Mouse (Mus musculus) heart, adult 2 months (tissue): ENCODE measurements around the gene Cdk17. TPM values are rescaled to one million over a fixed set of nuclear protein-coding genes. Genes with fewer than 3 reads are reported as not detected.

Source experiments
- DNase-seq, 2 experiments: peaks; one replicate each; pipeline ENCODE4 v3.0.0; 2021
- H3K27ac ChIP-seq: fragments of 200-600 bp; 2 replicates; pipeline ENCODE4 v1.8.1; 2022
- H3K27me3 ChIP-seq: fragments of 200-500 bp; 2 replicates; pipeline ENCODE4 v1.6.1; 2012; ENCODE audit warnings: mild to moderate bottlenecking, low read length, inconsistent platforms, mixed read lengths; ENCODE audit not compliant: control insufficient read depth, insufficient read depth
- H3K36me3 ChIP-seq: fragments of 200-500 bp; 2 replicates; pipeline ENCODE4 v1.6.1; 2012; ENCODE audit warnings: low read length, inconsistent platforms; ENCODE audit not compliant: control insufficient read depth, insufficient read depth
- H3K4me1 ChIP-seq: fragments of 200-500 bp; 2 replicates; pipeline ENCODE4 v1.6.1; 2011; ENCODE audit warnings: low read length; ENCODE audit not compliant: control insufficient read depth, insufficient read depth
- H3K4me3 ChIP-seq: fragments of 200-600 bp; 2 replicates; pipeline ENCODE4 v1.8.1; 2022
- H3K79me2 ChIP-seq: fragments of 200-500 bp; replicated peaks from 2 replicates; pipeline ENCODE4 v1.6.1; 2012; ENCODE audit warnings: mild to moderate bottlenecking, inconsistent platforms, low read length, moderate library complexity, mixed read lengths; ENCODE audit not compliant: control insufficient read depth, insufficient read depth
- H3K9ac ChIP-seq: fragments of 200-500 bp; 2 replicates; pipeline ENCODE4 v1.6.1; 2012; ENCODE audit warnings: low read depth, mild to moderate bottlenecking, control low read depth, inconsistent platforms, low read length, mixed read lengths
- CTCF ChIP-seq: fragments of 200-600 bp; IDR thresholded peaks from 2 replicates; pipeline ENCODE4 v1.8.1; 2022; ENCODE audit warnings: antibody characterized with exemption, mild to moderate bottlenecking, moderate library complexity
- EP300 ChIP-seq: fragments of 200-500 bp; IDR thresholded peaks from 2 replicates; pipeline ENCODE4 v1.6.1; 2011; ENCODE audit warnings: low read depth, low read length, control low read depth; ENCODE audit not compliant: insufficient read depth
- POLR2A ChIP-seq: fragments of 200-500 bp; IDR thresholded peaks from 2 replicates; pipeline ENCODE4 v1.6.1; 2011; ENCODE audit warnings: mild to moderate bottlenecking, low read depth, low read length, control low read depth; ENCODE audit not compliant: insufficient read depth
- WGBS: fragments of 180-500 bp; shearing (Covaris S2); methylation state at CpG from one replicate; pipeline ENCODE4 v1.1.7; 2018; 5-methylcytosine and 5-hydroxymethylcytosine counted together
- intact Hi-C: fragments of 180-260 bp; cut with DNase I; formaldehyde crosslinking; loops from one replicate; pipeline ENCODE4 v1.15.1; 2025
- polyA plus RNA-seq: library from polyadenylated mRNA; depleted of rRNA; stranded (reverse); fragments of >200 nt; gene quantifications from 2 replicates; pipeline ENCODE4 v1.2.3, GENCODE M21; 2012
- total RNA-seq, 2 experiments: library from RNA; stranded (reverse); gene quantifications; 2 replicates each; pipeline ENCODE4 v1.2.3; 2021

Cdk17 gene
- total and polyA plus RNA-seq, 3 experiments = 14.3 to 18.8 (median 16.6) TPM

GRCm38 (mm10) chr10:93126025-93126424, 34.6 kb upstream of the Cdk17 start:
- WGBS = 89% methylated on average over 3 of the region's 3 CpGs
- H3K79me2 ChIP-seq = no peaks in the 10 kb centered on the region
- no peak for TF ChIP-seq POLR2A
- TF ChIP-seq EP300 = no peak
- TF ChIP-seq CTCF = no peak
- no peak overlapping the region for H3K4me3 ChIP-seq
- H3K4me1 ChIP-seq = peaks cover 10% of the 10 kb centered on the region
- H3K9ac ChIP-seq = no peak overlapping the region
- H3K36me3 ChIP-seq = peaks cover 8% of the 10 kb centered on the region
- H3K27me3 ChIP-seq = no peaks in the 10 kb centered on the region
- DNase-seq = no peak
- H3K27ac ChIP-seq = no peak overlapping the region
- intact Hi-C loops = no loop called here

DNA sequence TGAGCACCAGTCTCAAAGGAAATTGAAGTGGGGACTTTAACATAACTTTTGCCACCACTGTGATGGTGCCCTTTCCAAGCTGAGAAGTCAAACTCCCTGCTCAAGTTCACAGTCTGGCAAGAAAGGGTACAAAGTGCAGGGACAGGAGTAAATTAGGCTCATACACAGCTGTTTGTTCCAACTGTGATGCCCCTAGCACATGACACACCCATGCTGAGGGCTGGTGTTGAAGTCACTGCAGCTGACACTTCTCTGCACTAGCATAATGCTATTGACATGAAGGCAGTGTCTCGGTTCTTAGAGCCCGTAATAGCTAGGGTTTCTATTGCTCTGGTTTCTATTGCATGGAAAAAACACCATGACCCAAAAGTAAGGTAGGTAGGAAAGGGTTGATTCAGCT, 32.1 kb upstream of the Cdk17 start:
- Histone ChIP-seq H3K36me3 (peaks cover 5% of the 10 kb centered on the region), H3K79me2 (no peaks in the 10 kb centered on the region), H3K27me3 (no peaks in the 10 kb centered on the region), H3K27ac (no peak overlapping the region), H3K4me3 (no peak overlapping the region), H3K4me1 (peaks cover 7% of the 10 kb centered on the region), H3K9ac (no peak overlapping the region)
- no peak for TF ChIP-seq EP300
- TF ChIP-seq POLR2A = no peak
- no peak for TF ChIP-seq CTCF
- DNase-seq = no peak
- WGBS = 85% methylated on average over 2 of the region's 2 CpGs
- intact Hi-C loops = no loop called here

- Histone ChIP-seq H3K27ac (no peak overlapping the region), H3K4me3 (no peak overlapping the region), H3K9ac (no peak overlapping the region), H3K79me2 (no peaks in the 10 kb centered on the region), H3K27me3 (no peaks in the 10 kb centered on the region), H3K36me3 (peaks cover 5% of the 10 kb centered on the region), H3K4me1 (peaks cover 4% of the 10 kb centered on the region)
- WGBS = 56% methylated on average over 1 of the region's 1 CpGs
- no peak for DNase-seq
- TF ChIP-seq CTCF (no peak), EP300 (no peak), POLR2A (no peak)
- intact Hi-C loops = no loop called here
Observed at GRCm38 (mm10) chr10:93129345-93129744, 31.3 kb upstream of the Cdk17 start.

- Histone ChIP-seq H3K4me3 (no peak overlapping the region), H3K27ac (no peak overlapping the region), H3K79me2 (no peaks in the 10 kb centered on the region), H3K4me1 (peaks cover 3% of the 10 kb centered on the region), H3K27me3 (no peaks in the 10 kb centered on the region), H3K9ac (no peak overlapping the region), H3K36me3 (peaks cover under 1% of the 10 kb centered on the region)
- 78% methylated on average over 9 of the region's 9 CpGs for WGBS
- DNase-seq = no peak
- no peak for TF ChIP-seq CTCF
- TF ChIP-seq EP300 = no peak
- no peak for TF ChIP-seq POLR2A
- intact Hi-C loops = no loop called here
Observed at GRCm38 (mm10) chr10:93129904-93130455, 30.7 kb upstream of the Cdk17 start.

- Histone ChIP-seq H3K79me2 (no peaks in the 10 kb centered on the region), H3K27ac (no peak overlapping the region), H3K36me3 (no peaks in the 10 kb centered on the region), H3K27me3 (no peaks in the 10 kb centered on the region), H3K4me1 (no peaks in the 10 kb centered on the region), H3K9ac (no peak overlapping the region), H3K4me3 (no peak overlapping the region)
- TF ChIP-seq POLR2A (no peak), CTCF (no peak)
- WGBS = 71% methylated on average over 10 of the region's 10 CpGs
- peak in 1 of 2 experiments; percentile 45 for DNase-seq
- intact Hi-C loops = no loop called here
Observed at GRCm38 (mm10) chr10:93130456-93130940, 30.2 kb upstream of the Cdk17 start.

DNA sequence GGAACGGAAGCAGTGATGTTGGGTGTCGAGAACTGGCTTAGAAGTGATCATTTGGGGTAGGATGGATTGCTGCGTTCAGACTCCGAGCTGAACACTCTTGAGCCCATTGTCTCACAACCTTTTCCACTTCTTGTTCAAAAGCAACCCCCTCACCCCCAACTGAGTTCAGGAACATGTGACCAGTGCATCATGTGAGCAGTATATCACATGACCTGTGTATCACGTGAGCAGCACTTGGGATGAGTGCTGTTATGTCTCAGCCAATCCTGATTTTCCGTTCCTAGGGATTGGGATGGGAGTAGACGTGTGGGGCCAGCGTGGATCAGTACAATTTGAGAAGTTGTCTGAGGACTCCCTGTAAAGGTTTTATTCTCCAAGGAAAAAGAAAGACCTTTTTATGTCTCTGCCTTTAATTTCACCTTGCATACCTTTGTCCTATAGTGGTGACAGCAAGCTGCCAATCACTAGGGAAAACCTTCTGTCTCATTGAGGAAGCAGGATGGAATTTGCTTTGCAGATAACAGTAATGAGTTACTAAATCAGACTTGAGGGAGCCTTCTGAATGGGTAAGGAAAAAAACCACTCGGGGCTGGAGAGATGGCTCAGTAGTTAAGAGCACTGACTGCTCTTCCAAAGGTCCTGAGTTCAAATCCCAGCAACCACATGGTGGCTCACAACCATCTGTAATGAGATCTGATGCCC, 28.7 kb upstream of the Cdk17 start:
- H3K9ac ChIP-seq = no peak overlapping the region
- H3K4me3 ChIP-seq = no peak overlapping the region
- TF ChIP-seq CTCF (no peak), EP300 (no peak), POLR2A (no peak)

More for the DNA sequence above, 28.7 kb upstream of the Cdk17 start:
- intact Hi-C loops = no loop called here
- H3K27me3 ChIP-seq = no peaks in the 10 kb centered on the region
- no peaks in the 10 kb centered on the region for H3K36me3 ChIP-seq
- no peaks in the 10 kb centered on the region for H3K79me2 ChIP-seq
- DNase-seq = no peak
- H3K27ac ChIP-seq = no peak overlapping the region
- 86% methylated on average over 9 of the region's 9 CpGs for WGBS
- no peaks in the 10 kb centered on the region for H3K4me1 ChIP-seq
